Mouse (Mus musculus) heart, postnatal 0 days (tissue): Measurements from ENCODE around the gene Mrnip.

Source experiments
- CTCF ChIP-seq: IDR thresholded peaks from 2 replicates; pipeline ENCODE4 v1.5.1; 2016; ENCODE audit warnings: antibody characterized with exemption, control low read depth, low read depth
- EP300 ChIP-seq: IDR thresholded peaks from 2 replicates; pipeline ENCODE4 v1.6.1; 2016; ENCODE audit warnings: antibody characterized with exemption, low read depth

DNA sequence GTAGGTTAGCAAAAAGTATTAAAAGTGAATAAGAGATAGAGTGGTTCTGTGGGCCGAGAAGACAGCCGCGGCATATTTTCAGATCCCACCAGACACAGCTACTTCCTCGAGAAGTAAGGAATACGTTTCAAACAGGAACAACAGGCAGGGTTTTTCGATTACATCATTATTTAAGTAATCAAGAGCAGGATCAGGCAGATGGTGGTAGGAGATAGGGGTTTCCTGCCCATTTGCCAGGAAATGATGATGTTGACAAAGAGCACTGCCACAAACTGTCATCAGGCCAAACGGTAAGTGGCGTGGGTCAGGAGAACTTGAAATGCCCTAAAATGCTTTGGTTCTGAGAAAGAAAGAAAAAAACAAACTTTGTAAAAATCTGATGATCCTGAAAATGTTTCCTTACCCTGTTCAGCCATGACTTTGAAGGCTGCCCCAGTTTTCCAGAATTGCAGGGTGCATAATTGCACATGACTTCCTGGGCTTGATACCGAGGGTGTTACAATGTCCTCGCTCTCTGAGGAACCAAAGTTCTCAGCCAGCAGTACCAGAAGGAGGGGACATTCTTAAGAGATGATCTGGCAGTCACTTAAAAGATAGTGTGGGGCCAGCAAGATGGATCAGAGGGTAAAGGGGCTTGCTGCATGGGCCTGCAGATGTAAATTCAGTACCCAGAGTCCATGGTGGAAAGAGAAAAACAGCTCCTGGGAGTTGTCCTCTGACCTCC lies 39.9 kb upstream of the Mrnip start:
- TF ChIP-seq CTCF, result no peak
- no peak for TF ChIP-seq EP300
